Mouse (Mus musculus): ENCODE measurements around the gene Slc7a5.

DNA sequence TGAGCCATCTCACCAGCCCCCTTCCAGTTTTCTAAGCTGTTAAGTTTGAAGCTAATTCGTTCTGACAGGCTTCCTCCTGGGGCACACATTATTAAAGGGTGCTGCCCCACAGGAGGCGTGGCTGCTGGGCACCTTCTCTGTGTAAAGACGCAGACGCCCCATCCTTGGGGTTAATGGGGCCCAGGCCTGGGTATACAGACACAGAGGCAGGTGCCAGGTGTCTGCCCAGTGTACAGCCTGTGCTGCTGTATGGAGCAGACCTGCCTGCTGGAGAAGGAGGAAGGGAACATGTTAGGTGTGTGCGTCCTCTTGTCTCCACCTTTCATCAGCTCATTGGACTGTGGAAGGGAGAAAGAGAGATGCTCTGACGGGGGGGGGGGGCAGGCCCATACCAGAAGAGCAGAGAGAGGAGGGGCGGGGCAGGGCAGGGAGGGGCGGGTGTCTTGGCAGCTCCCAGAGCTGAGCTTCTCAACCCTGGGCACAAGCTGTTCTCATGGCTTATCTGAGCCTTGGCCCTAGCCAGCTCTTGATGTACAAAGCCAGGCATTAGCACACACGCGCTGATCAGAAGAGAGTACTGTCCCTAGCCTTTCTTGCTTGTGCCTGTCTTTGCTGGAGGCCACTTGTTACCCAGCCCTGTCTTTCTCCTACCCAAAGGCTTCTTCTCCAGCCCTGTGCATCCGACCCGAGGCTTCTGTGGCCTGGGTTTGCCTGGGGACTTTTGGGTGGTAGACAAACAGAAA is 45.5 kb downstream of the Slc7a5 start:
- TF ChIP-seq POLR2A (IDR thresholded peaks at IDR 0.05; ENCODE audit: insufficient read depth, low read length) (no peak), CTCF (IDR thresholded peaks at IDR 0.05; ENCODE audit: low read depth, low read length) (no peak)
